Mouse (Mus musculus): ENCODE results near the gene Il25. TPM values are rescaled to one million over a fixed set of nuclear protein-coding genes. Genes with fewer than 3 reads are reported as not detected.
A peak's percentile ranks its signal among the peaks of the same experiment; 100 is the strongest.

The Il25 gene
- polyA plus RNA-seq (2012; rRNA removed), result not detected in 2 replicates

DNA sequence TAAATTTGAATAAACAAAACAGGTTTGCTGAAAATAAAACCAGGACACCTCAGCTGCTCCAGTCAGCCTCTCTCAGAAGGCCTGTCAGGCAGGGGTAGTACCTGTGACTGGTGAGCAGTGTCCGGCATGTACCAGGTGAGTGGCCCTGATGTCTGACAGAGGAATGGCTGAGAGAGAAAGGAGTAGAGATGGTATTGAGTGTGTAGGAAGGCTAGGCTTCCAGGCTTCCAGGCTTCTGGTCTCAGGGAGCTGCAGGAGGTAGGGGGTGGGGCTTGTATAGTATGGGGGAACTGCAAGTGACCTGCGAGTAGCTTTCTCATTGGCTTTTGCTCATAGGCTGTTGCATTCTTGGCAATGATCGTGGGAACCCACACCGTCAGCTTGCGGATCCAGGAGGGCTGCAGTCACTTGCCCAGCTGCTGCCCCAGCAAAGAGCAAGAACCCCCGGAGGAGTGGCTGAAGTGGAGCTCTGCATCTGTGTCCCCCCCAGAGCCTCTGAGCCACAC lies at the start of gene Il25:
TSS of gene Il25 (plus strand) at position 51 of the 506 bp plus-strand sequence.
- WGBS, result 50% methylated on average over 6 of the region's 6 CpGs
- no peaks in the 10 kb centered on the region for H3K4me1 ChIP-seq (ENCODE audit: control insufficient read depth, insufficient read depth, low read length)
- no peak for TF ChIP-seq CTCF (conservative IDR thresholded peaks at IDR 0.05; ENCODE audit: insufficient read depth, insufficient read length, low read depth, low read length)

DNA sequence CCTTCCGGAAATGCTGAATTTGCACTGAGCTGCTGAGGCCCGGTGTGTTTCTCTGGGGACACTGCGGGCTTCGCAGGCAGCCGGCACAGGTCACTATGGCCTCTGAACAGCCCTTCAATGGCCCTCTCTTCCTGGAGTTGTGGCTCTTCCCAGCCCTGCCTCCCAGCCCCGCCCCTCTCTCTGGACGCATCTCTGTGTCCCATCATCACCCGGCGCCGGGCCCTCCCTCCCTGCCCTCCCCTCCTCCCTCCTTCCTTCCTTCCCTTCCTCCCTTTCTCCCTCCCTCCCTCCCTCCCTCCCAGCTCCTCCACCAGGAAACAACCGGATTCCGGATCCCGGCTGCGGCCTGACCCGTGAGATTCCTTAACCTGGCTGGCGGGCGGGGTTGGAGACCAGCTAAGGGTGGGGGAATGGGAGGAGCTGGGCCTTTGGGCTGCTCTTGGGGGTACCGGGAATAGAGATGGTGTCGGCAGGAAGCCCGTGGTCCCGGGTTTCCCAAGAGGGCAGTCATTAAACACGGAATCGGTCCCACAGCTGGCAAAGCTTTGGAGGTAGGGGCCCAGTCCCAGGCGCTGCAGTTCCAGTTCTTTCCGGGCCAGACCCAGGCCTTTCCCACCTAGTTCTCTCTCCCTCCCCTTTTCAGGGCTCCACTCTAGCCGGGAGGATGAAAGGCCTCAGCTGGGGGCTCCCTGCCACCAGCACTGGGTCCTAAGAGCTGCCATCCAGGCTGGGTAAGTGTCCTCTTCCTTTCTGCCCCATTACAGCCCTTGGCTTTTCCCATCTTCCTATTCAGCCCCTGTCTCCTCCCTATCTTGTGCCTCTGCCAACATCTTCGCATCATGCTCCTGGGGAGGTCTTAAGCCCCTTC lies 49.1 kb upstream of the Il25 start, which contains the start of the genes Bcl2l2 and Gm20521:
TSS of gene Bcl2l2 (plus strand) at position 224 of the 868 bp plus-strand sequence.
TSS of gene Gm20521 (plus strand) at position 288 of the 868 bp plus-strand sequence.
- H3K36me3 ChIP-seq (ENCODE audit: control insufficient read depth, insufficient read depth, low read length), result no peaks in the 10 kb centered on the region
- DNase-seq, result peak; percentile 90
- peak within 1 kb of the TSS; percentile 99 for H3K27ac ChIP-seq (ENCODE audit: insufficient read depth, low read depth, low read length)
- TF ChIP-seq CTCF (conservative IDR thresholded peaks at IDR 0.05; ENCODE audit: insufficient read depth, insufficient read length, low read depth, low read length), result no peak
- TF ChIP-seq POLR2A (IDR thresholded peaks at IDR 0.05; ENCODE audit: low read depth, low read length), result peak; percentile 80
- H3K27me3 ChIP-seq (replicated peaks; ENCODE audit: control insufficient read depth, insufficient read depth, low read length), result no peaks in the 10 kb centered on the region
- 1% methylated on average over 27 of the region's 27 CpGs for WGBS
- H3K4me1 ChIP-seq (ENCODE audit: control insufficient read depth, insufficient read depth, low read length), result peaks cover 9% of the 10 kb centered on the region; the same call in 1 of the 2 replicates
- H3K4me3 ChIP-seq (ENCODE audit: insufficient read depth, low read depth, low read length), result peak within 1 kb of the TSS; percentile 64

More for the DNA sequence above, at the start of gene Il25:
- no peaks in the 10 kb centered on the region for H3K27me3 ChIP-seq (replicated peaks; ENCODE audit: control insufficient read depth, insufficient read depth, low read length)
- H3K27ac ChIP-seq (ENCODE audit: insufficient read depth, low read depth, low read length), result no peak within 1 kb of the TSS
- no peaks in the 10 kb centered on the region for H3K36me3 ChIP-seq (ENCODE audit: control insufficient read depth, insufficient read depth, low read length)
- DNase-seq, result no peak
- H3K4me3 ChIP-seq (ENCODE audit: insufficient read depth, low read depth, low read length), result no peak within 1 kb of the TSS

DNA sequence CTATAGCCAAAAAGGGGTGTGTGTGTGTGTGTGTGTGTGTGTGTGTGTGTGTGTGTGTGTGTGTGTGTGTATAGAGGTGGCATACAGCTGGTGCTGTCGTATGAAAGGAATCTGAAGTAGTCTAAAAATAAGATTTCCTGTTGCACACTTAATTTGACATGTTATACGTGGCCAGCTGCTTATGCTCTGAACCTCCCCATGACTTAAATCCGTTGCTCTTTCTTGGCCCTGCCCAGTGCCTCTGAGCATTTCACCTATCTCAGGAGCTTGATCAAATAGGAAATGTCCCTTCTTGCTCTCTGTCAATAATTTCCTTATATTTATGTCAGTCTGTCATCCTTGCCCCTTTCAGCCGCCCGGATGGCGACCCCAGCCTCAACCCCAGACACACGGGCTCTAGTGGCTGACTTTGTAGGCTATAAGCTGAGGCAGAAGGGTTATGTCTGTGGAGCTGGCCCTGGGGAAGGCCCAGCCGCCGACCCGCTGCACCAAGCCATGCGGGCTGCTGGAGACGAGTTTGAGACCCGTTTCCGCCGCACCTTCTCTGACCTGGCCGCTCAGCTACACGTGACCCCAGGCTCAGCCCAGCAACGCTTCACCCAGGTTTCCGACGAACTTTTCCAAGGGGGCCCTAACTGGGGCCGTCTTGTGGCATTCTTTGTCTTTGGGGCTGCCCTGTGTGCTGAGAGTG lies 48.3 kb upstream of the Il25 start:
- no peak for TF ChIP-seq POLR2A (IDR thresholded peaks at IDR 0.05; ENCODE audit: low read depth, low read length)
- no peak for TF ChIP-seq CTCF (conservative IDR thresholded peaks at IDR 0.05; ENCODE audit: insufficient read depth, insufficient read length, low read depth, low read length)
- Histone ChIP-seq H3K36me3 (ENCODE audit: control insufficient read depth, insufficient read depth, low read length) (no peaks in the 10 kb centered on the region), H3K4me3 (ENCODE audit: insufficient read depth, low read depth, low read length) (peak overlapping the region; percentile 64), H3K4me1 (ENCODE audit: control insufficient read depth, insufficient read depth, low read length) (peaks cover 9% of the 10 kb centered on the region; the same call in 1 of the 2 replicates), H3K27ac (ENCODE audit: insufficient read depth, low read depth, low read length) (peak overlapping the region; percentile 74), H3K27me3 (replicated peaks; ENCODE audit: control insufficient read depth, insufficient read depth, low read length) (no peaks in the 10 kb centered on the region)
- DNase-seq, result no peak
- 20% methylated on average over 21 of the region's 21 CpGs for WGBS

DNA sequence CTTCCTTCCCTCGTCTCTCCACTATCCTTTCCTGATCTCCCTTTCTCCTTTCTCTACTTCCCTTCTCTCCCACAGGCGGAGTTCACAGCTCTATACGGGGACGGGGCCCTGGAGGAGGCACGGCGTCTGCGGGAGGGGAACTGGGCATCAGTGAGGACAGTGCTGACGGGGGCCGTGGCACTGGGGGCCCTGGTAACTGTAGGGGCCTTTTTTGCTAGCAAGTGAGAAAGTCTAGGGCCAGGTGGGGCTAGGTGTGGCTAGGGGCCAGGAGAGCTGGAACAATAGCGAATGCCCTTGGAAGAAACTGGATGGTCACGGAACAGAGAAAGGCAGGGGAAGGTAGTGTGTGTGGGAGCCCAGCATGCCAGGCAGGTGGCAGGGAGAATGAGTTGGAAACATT lies 47.2 kb upstream of the Il25 start:
- WGBS, result 90% methylated on average over 11 of the region's 11 CpGs
- no peak for TF ChIP-seq CTCF (conservative IDR thresholded peaks at IDR 0.05; ENCODE audit: insufficient read depth, insufficient read length, low read depth, low read length)
- no peak for TF ChIP-seq POLR2A (IDR thresholded peaks at IDR 0.05; ENCODE audit: low read depth, low read length)

DNA sequence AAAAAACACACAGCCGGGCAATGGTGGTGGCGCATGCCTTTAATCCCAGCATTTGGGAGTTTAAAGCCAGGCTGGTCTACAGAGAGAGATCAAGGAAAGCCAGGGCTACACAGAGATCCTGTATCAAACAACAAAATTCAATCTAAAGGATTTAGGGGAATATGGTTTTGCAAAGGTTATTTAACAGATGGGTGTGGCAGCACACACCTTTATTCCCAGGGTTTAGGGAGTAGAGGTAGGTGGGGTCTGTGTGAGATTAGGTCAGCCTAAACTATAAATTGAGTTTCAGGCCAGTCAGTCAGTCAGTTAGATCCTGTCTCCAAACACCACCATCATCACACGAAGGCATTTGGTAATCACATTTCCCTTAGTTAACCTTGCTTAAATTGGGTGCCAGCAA lies 40.3 kb upstream of the Il25 start, which contains the start of gene Pabpn1:
TSS of gene Pabpn1 (plus strand) at position 301 of the 400 bp plus-strand sequence.
- H3K4me1 ChIP-seq (ENCODE audit: control insufficient read depth, insufficient read depth, low read length), result peaks cover 7% of the 10 kb centered on the region; the same call in 1 of the 2 replicates
- WGBS, result 94% methylated on average over 3 of the region's 3 CpGs
- peaks cover 8% of the 10 kb centered on the region; the same call in 1 of the 2 replicates for H3K36me3 ChIP-seq (ENCODE audit: control insufficient read depth, insufficient read depth, low read length)
- TF ChIP-seq POLR2A (IDR thresholded peaks at IDR 0.05; ENCODE audit: low read depth, low read length), result no peak
- no peak for TF ChIP-seq CTCF (conservative IDR thresholded peaks at IDR 0.05; ENCODE audit: insufficient read depth, insufficient read length, low read depth, low read length)
- no peak within 1 kb of the TSS for H3K4me3 ChIP-seq (ENCODE audit: insufficient read depth, low read depth, low read length)
- H3K27ac ChIP-seq (ENCODE audit: insufficient read depth, low read depth, low read length), result peak within 1 kb of the TSS; percentile 27
- no peak for DNase-seq
- H3K27me3 ChIP-seq (replicated peaks; ENCODE audit: control insufficient read depth, insufficient read depth, low read length), result no peaks in the 10 kb centered on the region

More for the DNA sequence above, 47.2 kb upstream of the Il25 start:
- Histone ChIP-seq H3K4me3 (ENCODE audit: insufficient read depth, low read depth, low read length) (no peak overlapping the region), H3K27me3 (replicated peaks; ENCODE audit: control insufficient read depth, insufficient read depth, low read length) (no peaks in the 10 kb centered on the region), H3K27ac (ENCODE audit: insufficient read depth, low read depth, low read length) (no peak overlapping the region), H3K36me3 (ENCODE audit: control insufficient read depth, insufficient read depth, low read length) (no peaks in the 10 kb centered on the region), H3K4me1 (ENCODE audit: control insufficient read depth, insufficient read depth, low read length) (peaks cover 9% of the 10 kb centered on the region; the same call in 1 of the 2 replicates)
- no peak for DNase-seq

DNA sequence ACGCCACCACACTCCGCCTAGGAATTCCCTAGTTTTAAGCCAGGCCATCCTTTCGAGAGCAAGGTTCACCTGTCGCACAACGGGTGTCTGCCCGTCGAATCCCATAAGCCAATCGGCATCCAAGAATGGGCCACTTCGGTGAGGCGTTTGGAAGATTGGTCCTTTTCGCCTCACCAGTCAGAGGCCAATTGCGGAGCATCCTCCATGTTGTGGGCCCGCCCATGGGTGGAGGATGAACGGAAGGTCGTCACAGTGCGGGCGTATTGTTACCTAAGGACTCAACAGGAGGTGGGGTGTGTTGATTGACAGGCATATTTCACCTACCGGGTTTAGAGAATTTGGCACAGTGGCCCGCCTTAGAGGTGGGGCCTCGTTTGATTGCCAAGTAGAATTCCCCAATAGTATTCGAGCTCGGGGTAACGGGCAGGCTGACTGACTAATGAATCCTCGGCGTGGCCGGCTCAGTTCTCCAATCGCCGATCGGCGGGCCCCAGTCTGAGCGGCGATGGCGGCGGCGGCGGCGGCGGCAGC lies 38.8 kb upstream of the Il25 start:
- peak overlapping the region; percentile 99 for H3K4me3 ChIP-seq (ENCODE audit: insufficient read depth, low read depth, low read length)
- peak; percentile 100 for DNase-seq
- WGBS, result under 1% methylated on average over 38 of the region's 38 CpGs
- H3K27ac ChIP-seq (ENCODE audit: insufficient read depth, low read depth, low read length), result peak overlapping the region; percentile 27
- peak; percentile 82 for TF ChIP-seq POLR2A (IDR thresholded peaks at IDR 0.05; ENCODE audit: low read depth, low read length)
- TF ChIP-seq CTCF (conservative IDR thresholded peaks at IDR 0.05; ENCODE audit: insufficient read depth, insufficient read length, low read depth, low read length), result no peak
- peaks cover 11% of the 10 kb centered on the region for H3K36me3 ChIP-seq (ENCODE audit: control insufficient read depth, insufficient read depth, low read length)
- H3K27me3 ChIP-seq (replicated peaks; ENCODE audit: control insufficient read depth, insufficient read depth, low read length), result no peaks in the 10 kb centered on the region
- peaks cover 7% of the 10 kb centered on the region; the same call in 1 of the 2 replicates for H3K4me1 ChIP-seq (ENCODE audit: control insufficient read depth, insufficient read depth, low read length)
